Mouse (Mus musculus) brain, embryonic 14.5 days (tissue): ENCODE data around the gene Eml5.

Experiments
- CTCF ChIP-seq: fragments of 200-500 bp; IDR thresholded peaks from 2 replicates; pipeline ENCODE4 v1.5.1; 2012; ENCODE audit warnings: inconsistent platforms, mild to moderate bottlenecking, moderate library complexity, borderline replicate concordance; ENCODE audit not compliant: insufficient read depth, insufficient read length; ENCODE audit errors: extremely low read depth
- POLR2A ChIP-seq: fragments of 200-500 bp; IDR thresholded peaks from 2 replicates; pipeline ENCODE4 v1.6.1; 2012; ENCODE audit warnings: mild to moderate bottlenecking, inconsistent platforms, borderline replicate concordance; ENCODE audit not compliant: poor library complexity, insufficient read depth, insufficient read length, severe bottlenecking; ENCODE audit errors: extremely low read depth

DNA sequence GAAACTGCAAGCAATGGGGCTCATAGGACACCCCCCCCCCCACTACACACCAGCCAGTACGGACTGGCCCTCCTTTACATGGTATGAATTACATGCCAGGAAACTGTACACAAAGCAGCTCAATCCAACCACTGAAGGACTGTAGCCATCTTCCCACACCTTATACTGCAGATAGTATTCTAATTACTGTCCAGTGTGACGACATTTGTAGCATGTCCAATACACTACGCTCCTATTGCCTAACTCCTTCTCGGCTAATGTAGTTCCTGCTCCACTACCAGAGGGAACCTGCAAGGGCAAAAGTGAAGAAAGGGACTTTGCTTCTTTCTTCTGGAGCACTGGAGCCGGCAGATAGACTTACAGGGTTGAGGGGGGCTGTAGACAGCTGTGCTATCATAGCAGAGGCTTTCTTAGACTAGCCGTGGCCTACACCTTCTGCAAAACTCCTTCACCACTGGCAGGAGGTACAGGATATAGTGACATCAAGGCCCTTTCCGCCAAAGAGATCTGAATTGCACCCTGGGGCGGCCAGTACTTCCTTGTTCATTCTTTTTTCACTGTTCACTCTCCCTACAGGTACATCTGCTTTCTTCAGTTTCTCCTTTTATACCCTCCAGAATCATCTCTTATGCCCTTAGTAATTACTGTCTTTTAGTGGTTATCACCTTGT lies 68.2 kb downstream of the Eml5 start:
- TF ChIP-seq CTCF (no peak), POLR2A (no peak)
